Mouse (Mus musculus): ENCODE data around the gene Hoxc13.

Hoxc13 gene

DNA sequence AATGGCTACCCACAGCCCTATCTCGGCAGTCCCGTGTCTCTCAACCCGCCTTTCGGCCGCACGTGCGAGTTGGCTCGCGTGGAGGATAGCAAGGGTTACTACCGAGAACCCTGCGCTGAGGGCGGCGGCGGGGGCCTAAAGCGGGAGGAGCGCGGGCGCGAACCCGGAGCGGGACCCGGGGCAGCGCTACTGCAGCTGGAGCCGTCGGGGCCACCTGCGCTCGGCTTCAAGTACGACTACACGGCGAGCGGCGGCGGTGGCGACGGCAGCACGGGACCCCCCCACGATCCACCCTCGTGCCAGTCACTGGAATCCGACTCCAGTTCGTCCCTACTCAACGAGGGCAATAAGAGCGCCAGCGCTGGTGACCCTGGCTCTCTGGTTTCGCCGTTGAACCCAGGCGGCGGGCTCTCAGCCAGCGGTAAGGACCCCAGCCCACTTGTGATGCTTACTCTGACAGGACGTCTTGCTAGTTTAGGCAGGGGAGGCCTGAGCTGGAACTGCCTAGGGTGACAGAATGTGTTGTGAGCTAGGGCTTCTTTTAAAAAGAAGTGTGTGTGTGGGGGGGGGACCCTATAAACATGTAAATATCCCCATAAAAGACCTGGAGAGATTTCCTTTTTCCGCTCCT, 16.2 kb downstream of the Hoxc13 start:
- no peak for DNase-seq (ENCODE audit: low spot score)

DNA sequence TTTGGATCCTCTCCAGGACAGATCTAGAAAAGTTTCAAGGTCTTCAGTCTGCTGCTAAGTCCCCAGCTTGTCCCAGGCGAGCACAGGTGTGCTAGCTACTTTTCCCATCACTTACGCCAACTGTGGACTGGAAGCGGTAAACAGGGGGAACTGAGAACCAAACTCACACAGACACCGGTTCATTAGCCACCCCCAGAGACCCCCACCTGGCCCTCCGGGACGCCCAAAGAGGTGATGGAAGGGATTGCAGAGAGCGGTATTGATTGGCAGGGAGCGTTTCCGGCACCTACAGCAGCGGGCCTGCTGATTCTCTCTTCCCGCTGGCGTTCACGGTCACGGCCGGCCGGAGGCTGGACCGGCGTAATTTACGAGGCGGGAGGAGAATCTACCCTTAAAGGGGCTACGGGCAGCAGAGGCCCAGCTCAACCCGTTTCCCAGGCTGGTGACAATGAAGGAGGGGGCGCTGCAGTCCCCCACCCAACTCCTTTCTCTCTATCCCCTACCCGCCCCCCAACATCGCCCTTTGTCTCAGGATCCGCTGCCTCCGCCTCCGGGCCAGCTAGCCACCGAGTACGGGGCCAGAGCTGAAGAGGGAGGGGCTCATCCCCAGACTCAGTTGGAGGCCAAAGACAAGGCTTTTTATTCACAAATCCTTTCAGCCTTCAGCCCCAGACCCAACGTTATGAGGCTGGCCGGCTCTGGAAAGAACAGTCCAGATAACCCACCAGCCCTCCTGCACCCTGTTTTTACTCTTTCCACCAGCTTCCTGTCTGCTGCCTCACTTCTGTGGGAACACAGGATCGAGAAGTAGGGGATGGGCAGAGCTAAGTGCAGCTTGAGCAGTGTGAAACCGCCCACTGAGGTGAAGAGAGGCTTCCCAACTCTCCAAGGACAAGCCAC, 18.6 kb downstream of the Hoxc13 start:
- no peak for DNase-seq (ENCODE audit: low spot score)

DNA sequence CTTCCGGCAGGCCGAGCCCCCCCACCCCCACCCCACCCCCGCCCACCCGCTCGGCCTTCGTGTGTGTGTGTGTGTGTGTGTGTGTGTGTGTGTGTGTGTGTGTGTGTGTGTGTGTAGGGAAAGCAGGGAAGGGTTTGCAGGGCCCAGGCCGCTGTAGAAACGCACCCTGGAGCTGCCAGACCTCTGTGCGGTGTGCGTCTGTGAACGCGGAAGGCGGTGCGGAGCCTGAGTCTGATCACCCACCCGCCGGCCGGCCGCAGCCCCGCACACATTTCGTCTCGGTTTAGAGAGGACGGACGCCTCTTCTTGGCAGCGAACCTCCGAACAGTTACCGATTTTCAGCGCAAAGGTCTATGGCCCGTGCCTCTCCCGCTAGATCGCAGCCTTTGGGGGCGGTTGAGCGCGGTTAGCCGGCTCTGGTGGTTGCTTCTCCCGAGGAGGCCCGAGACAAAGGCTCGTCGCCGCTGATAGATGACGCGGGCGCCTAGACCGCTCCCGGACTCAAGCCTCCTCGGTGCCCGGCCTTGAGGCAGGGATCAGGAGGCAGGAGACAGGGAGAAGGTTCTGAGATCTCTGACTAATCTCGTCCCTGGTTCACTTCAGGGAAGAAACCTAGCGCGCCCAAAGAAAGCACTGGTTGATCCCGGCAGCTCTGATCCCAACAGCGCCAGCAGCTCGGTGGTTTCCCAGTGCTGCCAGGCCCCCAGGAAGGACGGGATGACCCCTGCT, 22.0 kb downstream of the Hoxc13 start:
- DNase-seq (ENCODE audit: low spot score): no peak

DNA sequence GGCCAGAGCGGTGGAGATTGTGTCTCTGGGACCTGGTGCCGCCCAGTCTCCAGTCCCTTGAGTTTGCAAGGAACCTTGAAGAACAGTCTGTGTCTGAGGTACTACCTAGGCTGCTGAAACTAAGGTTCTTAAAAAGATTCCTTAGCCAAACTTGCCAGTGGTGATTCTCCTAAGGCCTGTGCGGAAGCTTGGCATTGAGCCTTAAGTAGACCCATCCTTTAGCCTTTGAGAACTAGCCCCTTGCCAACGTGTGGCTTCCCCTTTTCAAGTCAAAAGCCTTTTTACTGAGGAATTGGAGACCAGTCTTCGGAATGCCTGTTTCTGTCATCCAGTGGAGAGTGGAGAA, 22.5 kb downstream of the Hoxc13 start:
- no peak for DNase-seq (ENCODE audit: low spot score)

DNA sequence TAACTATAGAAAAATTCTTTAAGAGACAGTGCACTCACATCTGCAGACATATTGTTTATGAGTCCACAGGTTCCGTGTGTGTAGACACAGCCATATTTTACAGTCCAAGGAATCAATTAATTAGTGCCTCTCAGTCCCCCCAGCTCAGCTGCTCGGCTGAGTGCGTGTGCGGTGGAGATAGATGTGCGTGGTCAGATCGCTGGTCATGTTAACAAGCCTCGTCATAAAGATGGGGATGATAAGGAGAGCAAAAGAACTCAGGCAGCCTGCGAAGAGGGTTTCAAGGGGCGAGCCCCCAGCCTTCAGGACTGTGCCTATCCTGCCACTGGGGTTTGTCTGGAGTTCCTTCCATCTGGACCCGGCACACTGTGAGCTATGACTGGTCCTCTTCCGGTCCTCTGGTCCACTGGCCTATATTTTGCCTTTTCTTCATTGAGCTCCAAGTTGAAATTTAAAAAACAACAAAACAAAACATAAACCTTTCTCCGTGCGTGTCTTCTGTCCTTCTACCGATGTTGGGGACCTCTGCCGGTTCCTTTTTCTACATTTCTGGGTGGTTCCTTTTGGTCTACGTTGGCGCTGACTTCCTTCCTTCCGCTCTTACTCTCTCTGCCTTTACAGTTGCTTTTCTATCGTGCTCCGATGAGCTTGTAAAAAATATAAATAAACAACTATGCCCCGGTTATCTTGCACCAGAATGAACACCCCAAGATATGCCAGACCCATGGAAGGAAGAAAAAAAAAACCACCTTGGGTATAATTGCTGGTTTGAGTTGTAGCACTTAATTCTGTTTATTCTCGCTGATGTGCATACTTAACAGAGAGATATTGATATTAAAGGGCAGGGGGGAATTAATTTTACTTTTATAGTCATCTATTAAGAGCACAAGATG, 24.5 kb downstream of the Hoxc13 start:
- DNase-seq (ENCODE audit: low spot score): no peak

DNA sequence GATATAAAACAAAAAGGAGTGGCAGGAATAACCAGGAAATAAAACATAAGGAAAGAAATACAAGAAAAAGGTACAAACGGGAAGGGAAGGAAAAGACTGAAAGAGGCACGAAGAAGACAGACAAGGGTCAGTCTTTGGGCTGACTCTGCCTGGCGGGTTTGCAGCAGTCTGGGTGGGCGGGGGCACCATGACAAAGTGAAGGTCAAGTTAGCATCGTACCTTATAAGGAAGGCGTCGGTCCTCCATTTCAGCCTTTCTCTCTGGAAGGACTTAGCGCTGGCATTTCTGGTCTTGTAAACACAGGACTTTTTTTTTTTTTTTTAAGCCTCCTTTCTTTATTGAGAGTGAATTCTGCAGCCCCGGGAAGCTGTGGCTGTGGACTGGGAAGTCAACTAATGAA, 26.4 kb downstream of the Hoxc13 start:
- no peak for DNase-seq (ENCODE audit: low spot score)

DNA sequence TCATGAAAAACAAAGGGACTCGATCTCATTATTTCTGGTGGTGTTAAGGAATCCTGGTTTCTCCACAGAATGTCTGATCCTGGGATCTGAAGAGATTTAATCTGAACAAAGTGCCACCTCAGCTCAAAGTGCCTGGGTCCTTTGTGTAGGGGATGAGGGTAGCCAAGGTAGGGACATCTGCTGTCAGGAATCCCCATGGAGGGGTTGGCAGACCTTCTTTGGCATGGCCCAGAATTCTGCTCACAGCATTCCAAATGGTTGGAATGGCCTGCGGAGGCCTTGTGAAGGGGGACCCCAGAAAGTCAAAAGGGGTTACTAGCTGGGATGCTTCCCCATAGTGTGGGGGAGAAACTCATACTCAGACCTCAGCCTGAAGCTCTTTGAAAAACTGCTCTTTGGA, 27.9 kb downstream of the Hoxc13 start:
- no peak for DNase-seq (ENCODE audit: low spot score)

DNA sequence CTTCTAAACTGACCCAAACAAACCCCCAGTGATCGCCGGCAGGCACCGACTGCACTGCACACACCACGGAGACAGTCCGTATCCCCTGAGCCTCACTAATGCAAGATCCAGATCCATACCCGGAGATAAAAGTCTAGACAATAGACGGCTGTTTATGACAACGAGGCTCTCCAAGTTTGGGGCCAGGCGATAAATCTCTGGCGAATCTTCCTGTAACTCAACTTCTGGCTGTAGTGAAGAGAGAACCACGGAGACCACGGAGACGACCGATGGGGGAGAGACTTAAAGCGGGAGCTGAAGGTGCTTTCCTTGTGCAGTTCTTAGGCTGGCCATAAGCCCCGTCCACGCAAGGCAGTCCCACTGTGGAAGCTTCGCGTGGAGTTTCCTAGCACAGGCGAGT, 28.8 kb downstream of the Hoxc13 start:
- no peak for DNase-seq (ENCODE audit: low spot score)

DNA sequence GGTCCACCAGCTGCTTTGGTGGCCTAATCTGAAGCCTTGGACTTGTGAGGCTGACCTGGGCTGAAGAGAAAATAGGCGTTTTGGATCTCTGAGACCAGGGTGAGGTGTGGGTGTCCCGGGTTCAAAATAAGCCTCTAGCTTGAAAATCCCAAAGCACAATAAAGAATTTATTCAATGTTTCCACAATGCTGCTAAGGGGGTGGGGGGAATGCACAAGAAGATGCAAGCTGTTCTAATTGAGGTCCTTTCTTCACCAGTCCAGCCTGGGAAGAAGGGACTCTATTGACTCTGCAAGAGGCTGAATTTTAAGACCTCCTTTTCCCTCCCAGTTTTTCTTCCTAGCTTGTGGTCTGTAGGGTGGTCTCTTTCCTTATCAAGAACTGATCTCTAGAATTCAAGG, 30.0 kb downstream of the Hoxc13 start:
- no peak for DNase-seq (ENCODE audit: low spot score)

DNA sequence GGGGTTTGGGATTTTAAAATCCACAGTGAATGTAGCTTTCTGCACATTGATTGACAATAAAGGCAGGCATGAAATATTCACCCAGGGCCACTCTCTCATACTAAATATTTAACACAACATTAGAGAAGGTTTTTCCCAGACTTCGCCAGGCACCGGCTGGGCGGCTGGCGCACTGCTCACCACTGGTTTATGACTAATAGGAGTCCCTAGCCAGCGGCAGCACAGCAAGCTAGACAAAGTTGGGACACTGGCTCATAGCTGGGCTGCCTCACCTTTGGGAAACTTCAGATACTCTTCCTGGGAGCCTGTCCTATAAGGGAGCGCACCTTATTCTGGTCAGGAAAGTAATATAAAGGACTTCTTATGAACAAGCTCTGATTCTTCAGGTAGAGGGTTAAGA, 32.7 kb downstream of the Hoxc13 start:
- DNase-seq (ENCODE audit: low spot score): no peak

DNA sequence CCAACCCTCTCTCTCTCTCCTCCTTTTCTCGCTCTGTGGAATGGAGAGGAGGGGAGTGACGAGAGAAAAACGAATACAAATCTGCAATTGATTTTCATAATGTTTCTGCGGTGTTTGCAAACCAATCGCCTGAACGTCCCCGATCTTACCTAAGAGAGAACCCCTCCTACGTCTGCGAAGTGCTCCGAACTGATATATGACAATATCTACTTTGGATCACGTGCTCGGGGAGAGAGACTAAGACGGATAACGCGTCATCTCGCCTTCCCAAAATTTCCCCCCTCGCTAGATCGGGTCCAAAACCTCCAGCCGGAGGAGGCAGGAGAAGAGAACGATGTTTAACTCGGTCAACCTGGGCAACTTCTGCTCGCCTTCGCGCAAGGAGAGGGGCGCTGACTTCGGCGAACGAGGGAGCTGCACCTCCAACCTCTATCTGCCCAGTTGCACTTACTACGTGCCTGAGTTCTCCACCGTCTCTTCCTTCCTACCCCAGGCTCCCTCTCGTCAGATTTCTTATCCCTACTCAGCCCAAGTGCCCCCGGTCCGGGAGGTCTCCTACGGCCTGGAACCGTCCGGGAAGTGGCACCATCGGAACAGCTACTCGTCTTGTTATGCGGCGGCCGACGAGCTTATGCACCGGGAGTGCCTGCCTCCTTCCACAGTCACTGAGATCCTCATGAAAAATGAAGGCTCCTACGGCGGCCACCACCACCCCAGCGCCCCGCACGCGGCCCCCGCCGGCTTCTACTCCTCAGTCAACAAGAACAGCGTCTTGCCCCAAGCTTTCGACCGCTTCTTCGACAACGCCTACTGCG, 33.5 kb downstream of the Hoxc13 start, which contains the start of gene Hoxc11:
Gene Hoxc11, plus strand, starts transcription at position 236 of the 815 bp plus-strand sequence.
- DNase-seq (ENCODE audit: low spot score): no peak

DNA sequence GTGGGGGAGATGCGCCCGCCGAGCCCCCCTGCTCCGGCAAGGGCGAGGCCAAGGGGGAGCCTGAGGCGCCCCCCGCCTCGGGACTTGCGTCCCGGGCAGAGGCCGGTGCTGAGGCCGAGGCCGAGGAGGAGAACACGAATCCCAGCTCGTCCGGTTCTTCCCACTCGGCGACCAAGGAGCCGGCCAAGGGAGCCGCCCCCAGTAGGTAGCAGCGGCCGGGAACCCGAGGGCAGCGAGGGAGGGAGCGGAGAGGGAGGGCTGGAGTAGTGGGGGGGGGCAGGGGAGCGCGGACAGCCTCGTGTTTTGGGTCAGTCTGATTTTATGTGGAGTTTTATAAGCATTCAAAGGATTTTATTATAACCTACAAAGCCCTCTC, 34.1 kb downstream of the Hoxc13 start:
- DNase-seq (ENCODE audit: low spot score): no peak

DNA sequence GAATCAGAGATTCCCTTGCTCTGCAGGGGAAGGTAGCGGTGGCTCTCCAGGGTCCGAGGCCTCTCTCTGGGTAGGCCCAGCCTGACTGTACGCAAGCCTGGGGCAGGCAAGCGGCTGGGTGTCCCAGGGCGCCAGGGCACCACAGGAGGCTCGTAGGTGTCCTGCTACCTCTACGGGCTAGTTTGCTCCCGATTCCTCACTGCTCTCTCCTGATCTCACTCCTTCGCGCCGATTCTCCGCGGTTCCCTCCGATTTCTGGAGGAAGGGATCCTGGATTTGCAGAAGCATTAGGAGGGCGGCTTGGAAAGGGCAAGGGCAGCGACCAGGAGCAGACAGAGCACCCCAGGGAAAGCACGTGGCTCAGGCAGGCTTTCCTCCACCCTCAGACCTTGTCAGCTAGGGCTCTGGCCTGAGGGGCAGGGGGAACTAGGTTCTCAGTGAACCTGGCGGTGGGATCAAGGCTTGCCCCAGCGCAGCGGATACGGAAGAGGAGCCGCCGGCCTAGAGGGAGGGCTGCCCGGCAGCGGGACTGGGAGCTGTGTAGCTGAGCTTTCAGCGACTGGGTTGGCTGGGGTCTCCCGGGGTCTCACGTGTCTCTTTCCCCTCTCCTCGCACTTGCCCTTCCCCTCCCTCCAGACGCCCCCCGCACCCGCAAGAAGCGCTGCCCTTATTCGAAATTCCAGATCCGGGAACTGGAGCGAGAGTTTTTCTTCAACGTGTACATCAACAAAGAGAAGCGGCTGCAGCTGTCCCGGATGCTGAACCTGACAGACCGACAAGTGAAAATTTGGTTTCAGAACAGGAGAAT, 35.1 kb downstream of the Hoxc13 start:
- no peak for DNase-seq (ENCODE audit: low spot score)

DNA sequence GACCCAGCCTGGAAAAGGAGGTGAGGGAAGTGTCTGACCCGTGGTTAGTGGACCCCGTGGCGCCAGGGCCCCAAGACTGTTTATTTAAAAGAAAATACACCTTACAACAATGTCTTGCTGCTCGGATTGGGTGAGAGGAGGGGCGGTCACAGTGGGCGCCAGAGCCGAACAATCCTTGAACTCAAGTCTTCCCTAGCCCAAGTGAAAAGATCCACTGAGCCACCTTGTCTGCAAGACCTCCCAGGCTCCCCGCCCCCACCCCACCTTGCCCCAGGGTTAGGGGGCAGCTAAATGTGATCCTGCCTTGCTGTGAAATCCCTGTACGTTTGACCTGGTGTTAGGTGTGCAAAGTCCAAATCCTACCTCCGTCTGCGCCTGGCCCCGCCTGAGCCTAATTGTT, 36.0 kb downstream of the Hoxc13 start:
- no peak for DNase-seq (ENCODE audit: low spot score)

DNA sequence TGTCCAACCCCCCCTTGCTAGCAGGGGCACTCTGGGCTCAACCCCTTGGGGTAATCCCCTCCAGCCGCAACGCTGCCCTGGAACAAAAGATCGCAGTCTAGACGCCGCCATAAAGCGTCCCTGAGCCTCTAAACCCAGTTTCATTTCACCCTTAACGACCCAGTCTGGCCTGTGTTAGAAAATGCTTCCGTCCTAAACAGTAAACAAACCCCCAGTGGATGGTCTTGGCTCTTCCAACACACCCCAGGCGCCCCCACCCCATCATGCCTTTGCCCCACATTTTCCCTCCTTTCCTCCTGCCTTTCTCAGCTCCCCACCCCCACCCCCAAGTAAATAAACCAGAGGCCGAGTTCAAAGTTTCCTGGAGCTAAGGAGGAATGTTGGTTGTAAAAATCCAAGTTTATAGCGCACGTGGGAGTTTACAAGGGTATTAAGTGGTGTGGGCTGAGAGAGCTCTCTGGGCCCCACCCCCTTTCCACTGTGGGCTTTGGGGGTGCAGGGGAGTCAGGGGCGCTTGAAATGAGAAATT, 38.8 kb downstream of the Hoxc13 start:
- DNase-seq (ENCODE audit: low spot score): no peak

DNA sequence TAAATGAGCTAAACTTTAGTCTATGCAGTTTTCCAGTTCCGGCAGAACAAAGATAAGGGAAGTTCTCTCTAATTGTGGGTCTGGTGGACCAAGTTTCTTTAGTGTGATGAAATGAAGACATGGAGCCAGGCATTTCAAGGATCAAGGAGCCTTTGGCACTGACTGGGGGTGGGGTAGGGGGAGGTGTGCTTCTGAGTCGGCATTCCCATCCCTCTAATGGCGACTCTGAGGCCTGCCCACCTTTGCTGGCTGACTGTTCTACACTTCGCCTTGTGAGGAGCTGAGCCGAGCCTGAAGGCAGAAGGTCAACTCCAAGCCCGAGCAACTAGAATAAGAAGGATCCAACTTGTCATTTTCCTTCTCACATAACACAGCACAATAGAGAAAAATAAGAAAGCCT, 40.8 kb downstream of the Hoxc13 start:
- DNase-seq (ENCODE audit: low spot score): no peak

DNA sequence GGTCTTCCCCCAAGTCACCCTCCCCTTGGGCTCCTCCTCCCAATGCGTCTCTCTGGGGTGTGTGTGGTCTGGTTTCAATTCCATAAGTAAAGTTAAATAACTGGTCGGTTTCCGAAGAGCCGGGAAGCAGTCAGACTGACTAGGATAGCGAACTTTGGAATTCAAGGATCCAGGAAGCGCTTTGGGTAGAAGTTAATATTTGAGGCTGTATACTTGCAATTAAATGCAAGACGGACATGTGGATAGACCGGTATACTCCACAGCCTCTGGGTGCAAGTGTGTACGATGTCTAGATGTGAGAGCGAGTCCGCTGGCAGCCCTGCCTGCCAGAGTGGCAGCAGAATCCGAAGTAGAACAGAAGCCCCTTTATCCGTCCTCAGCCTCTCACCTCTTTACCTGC, 41.6 kb downstream of the Hoxc13 start:
- peak; percentile 52 for DNase-seq (ENCODE audit: low spot score)

DNA sequence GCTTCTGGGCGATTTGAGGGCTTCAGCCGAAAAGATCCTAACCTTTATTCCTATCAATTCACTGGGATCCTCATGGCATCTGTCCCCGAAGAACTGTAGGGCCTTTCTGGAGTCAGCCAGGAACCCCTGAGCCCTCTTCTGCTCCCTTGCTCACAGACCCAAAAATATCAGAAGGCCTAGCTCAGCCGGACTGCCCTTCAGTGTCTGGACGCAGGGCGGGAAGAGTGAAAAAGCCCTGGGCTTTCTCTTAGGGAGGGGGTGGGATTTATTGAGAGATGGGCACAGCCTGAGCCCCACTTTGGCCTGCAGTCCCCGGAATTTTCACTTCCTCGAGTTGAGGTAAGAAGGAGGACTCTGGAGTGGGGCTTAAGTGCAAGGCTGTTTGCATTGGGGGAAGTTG, 42.4 kb downstream of the Hoxc13 start:
- DNase-seq (ENCODE audit: low spot score): no peak

DNA sequence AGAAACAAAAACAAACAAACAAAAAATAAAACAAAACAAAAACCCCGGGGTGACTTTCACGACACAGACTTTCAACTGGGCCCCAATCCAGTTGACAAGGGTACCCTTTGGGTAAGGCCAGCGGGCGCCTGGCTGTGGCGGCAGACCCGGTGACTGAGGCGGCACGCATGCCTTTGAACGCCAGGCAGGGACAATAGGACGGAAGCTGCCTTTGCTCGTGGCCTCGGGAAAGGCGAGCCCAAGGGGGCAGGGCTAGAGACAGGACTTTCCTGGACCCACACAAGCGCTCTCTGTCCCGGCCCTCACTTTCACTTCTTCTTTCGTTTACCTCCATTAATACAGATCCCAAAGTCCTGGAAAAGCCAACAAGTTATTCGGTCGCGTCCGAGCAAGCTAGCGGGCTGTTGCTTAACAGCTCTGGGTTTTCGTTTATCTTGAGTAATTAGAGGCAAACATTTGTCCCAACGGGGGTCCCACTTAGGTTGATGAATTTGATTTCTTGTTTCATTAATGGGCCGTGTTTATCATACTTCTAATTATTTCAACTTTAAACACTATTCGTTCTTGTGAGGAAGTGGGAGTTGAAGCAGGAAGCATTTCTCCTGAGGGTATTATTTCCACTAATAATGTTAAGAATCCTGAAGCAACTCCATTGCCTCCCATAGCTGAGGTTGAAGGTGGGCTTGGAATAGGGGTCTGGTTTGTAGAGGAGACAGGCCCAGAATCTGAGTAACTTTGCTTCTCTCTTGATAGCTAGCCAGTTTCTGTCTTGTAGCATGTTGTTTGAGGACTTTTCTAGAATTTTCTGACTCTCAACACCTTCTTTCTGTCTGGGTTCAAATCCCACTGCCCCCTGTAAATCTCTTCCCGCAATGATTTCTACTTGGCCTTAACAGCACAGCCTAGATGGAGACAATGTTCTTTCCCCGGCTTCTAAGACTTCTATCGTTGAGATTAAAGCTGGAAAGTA, 43.1 kb downstream of the Hoxc13 start:
- DNase-seq (ENCODE audit: low spot score): no peak

All from retina, embryonic 14.5 days (tissue).